Mouse (Mus musculus) liver, adult (tissue): ENCODE results near the gene Sema4c.

Experiments
- GATA4 ChIP-seq: IDR thresholded peaks from 2 replicates; pipeline ENCODE4 v1.6.1; 2014; ENCODE audit warnings: mild to moderate bottlenecking, low read length; ENCODE audit not compliant: insufficient replicate concordance

Sema4c gene

DNA sequence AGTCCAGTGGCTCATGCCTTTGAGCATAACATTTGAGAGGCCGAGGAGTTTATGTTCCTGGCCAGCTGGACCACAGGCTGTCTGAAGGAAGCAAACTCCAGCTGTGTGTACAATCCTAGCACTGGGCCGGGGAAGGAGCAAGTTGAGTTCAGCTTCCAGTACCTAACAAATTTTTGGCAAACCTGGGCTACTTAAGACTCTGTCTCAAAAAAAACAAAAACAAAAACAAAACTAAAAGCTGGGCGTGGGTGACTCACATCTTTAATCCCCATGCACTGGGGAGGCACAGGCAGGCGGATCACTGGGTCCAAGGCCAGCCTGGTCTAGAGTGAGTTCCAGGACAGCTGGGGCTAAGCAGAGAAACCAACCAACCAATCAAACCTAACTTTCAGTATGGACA is 10.6 kb upstream of the Sema4c start:
- TF ChIP-seq GATA4, result no peak

GRCm38 (mm10) chr1:36567818-36568603 is 9.9 kb upstream of the Sema4c start:
- TF ChIP-seq GATA4, result no peak

DNA sequence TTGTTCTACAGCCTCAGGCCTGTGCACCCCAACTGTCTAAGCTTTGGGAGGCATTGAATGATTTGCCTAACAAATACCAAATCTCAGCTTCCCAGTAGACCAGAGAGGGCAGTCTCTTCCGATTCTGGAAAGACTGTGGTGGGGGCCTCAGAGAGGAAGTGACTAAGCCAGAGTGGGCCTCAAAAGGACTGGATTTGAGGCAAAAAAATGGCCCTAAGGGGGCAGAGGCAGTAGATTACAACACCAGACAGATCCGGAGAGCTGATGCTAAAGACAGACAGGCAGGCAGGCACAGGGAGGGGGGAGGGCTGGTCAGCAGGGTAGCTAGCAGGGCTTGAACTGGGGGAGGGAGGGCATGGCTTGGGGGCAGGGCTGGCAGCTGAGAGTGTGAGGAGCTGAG is 8.3 kb upstream of the Sema4c start:
- TF ChIP-seq GATA4, result no peak

- TF ChIP-seq GATA4, result peak; percentile 16; the same call in 1 of the 2 replicates
These were observed 6.0 kb upstream of the Sema4c start for GRCm38 (mm10) chr1:36564101-36564500.

DNA sequence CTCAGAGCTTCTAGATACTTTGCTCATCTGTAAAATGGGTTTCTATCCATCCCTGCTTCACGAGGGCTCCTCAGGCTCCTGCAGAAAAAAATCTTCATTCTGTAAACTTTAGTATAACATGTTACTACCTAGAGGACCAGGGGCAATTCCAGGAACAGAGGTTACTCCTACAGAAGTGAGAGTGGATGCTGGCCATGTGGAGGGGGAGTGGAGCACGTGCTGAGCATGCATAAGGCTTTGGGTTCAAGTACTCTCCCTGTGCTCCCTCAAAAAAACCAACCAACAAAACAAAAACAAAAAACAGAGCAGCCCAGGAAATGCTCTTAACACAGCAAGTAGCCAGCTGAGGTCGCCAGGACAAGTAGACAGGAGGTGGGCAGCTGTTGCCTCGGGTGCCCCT is 5.5 kb upstream of the Sema4c start:
- TF ChIP-seq GATA4, result no peak

- no peak for TF ChIP-seq GATA4
These were observed 5.0 kb upstream of the Sema4c start for GRCm38 (mm10) chr1:36563197-36563596.

DNA sequence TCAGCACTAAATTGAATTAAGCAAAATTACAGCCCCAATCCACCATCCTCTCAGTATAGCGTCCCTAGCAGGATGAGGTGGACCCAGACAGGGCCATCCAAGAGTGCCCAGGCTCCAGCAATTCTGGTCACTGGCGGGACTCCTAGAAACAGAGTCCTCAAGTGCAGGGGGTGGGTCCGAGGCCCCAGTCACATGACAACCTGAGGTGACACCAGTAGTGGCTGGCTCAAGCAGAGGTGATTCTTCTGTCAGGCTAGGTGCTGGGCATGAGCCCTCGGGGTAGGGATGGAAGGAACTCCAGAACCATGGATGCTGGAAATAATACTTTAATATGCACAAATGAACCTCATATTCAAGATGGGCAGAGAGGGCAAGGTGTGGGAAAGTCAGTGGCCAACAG is 4.2 kb upstream of the Sema4c start:
- no peak for TF ChIP-seq GATA4

GRCm38 (mm10) chr1:36560903-36561302 is 2.8 kb upstream of the Sema4c start:
- TF ChIP-seq GATA4, result no peak; the same call in 1 of the 2 replicates

DNA sequence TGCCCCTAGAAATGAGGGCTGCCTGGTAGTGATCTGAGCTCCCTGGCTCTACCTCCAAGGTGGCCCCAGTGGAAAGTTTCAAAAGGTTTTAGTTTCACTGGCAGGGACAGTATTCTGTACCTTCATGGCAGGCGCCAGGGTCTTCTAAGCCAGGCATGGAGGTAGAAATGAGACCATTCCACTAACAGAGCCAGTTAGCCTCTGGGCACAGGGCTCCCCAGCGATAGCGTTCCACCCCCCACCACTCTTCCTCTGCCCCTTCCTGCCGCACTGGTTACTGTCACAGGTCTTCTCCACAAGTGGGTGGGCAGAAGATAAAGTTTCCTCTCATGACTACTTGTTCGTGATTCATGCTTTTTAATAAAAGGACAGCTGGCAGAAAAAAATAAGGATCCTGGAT is 1.7 kb upstream of the Sema4c start:
- no peak for TF ChIP-seq GATA4

GRCm38 (mm10) chr1:36559256-36559655 is 1.1 kb upstream of the Sema4c start:
- TF ChIP-seq GATA4, result no peak

- TF ChIP-seq GATA4, result no peak; the same call in 1 of the 2 replicates
These were observed 615 bp downstream of the Sema4c start for GRCm38 (mm10) chr1:36557457-36558011.

DNA sequence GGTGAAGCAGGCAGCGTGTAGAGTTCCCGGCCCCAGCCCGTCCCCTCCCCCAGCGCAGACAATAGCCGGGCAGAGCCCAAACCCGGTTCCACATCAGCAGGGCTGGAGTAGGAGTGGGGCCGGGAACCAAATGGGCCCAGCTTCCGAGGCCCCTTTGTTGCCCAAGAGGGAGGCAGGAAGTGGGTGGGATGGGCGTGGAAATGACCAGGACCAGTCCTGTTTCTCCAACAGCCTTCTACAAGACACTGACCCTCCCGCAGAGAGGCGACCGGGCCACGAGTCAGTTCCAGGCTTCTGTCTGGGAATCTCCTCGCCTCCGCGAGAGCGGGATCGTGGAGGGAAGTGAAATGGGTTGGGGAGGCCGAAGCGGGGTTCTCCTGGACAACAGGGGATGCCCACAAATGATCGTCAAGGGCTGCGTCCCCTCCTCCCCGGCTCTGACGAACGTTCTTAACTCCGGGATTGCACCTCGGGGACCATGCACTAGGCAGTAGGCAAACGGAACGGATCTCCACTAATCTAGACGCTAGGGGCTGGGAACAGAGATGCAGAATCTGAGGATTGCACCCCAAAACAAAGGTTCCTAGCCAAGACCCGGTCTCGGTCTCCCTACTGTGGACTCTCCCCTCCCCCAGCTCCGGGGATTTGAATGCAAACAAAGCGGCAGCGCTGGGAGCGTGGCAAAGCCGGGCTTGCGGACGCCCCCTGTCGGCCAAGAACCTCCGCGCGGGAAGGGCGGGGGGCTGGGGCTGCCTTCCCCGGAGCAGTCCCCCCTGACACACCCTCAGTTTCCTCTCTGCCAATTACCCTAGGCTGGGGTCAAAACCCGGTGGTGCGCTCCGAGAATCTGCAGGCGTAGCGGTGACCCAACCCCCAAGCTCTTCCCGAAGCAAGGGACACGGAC is 1.3 kb downstream of the Sema4c start:
- TF ChIP-seq GATA4, result no peak; the same call in 1 of the 2 replicates

GRCm38 (mm10) chr1:36555798-36556395 is 2.3 kb downstream of the Sema4c start:
- TF ChIP-seq GATA4, result no peak

DNA sequence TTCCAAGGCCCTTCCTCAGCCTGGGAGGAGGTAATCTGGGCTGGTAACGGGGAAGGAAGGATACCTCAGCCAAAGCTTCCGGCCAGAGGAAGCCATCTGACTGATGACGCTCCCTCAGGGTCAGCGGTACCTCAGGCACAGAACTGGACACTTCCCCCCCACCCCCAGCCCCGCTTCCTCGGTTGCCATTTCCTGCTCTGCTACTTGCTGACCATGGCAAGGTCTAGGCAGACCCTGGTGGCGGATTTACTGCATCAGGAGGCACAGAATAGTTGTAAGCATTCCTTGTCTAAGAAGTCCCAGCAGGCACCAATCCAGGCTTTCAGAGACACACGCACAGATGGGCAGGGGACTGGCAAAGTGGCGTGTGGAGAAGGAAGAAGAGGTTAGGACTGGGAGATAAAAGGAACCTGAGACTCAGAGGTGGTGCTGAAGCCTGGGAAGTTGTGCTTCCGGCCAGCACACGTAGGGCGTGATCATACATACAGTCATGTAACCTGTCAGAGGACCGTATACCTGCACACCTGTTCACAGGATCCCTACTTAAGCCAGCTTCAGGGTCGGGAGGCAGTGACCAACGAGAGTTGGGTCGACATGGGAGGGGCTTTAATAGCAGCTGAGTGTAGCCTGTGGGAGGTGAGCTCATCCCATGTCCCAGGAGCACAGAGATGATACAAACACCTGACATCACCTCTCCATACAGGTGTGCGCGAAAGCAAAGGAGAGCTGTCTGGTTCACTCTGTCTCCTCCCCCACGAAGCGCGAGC is 3.3 kb downstream of the Sema4c start:
- TF ChIP-seq GATA4, result peak; percentile 53; the same call in 1 of the 2 replicates
